Mouse (Mus musculus) NIH3T3 (cell line): ENCODE results near the gene Tmem219.

Experiments used
- DNase-seq: peaks from one replicate; pipeline ENCODE4 v3.0.0-alpha.2; 2012; ENCODE audit warnings: low read depth

Tmem219 gene

GRCm38 (mm10) chr7:126922624-126923060, at the start of gene Tmem219:
TSS of gene Tmem219 (minus strand) at chr7:126922917.
- peak; percentile 84 for DNase-seq

- no peak for DNase-seq
These were observed 44.6 kb upstream of the Tmem219 start for GRCm38 (mm10) chr7:126967361-126967760.

- DNase-seq: peak; percentile 18
These were observed 42.9 kb upstream of the Tmem219 start for GRCm38 (mm10) chr7:126965568-126965967.

- DNase-seq: peak; percentile 62
These were observed 41.0 kb upstream of the Tmem219 start for GRCm38 (mm10) chr7:126963548-126964286.

GRCm38 (mm10) chr7:126961965-126962364, 39.2 kb upstream of the Tmem219 start:
- DNase-seq: no peak

- DNase-seq: no peak
These were observed 38.4 kb upstream of the Tmem219 start for GRCm38 (mm10) chr7:126961095-126961494.

- no peak for DNase-seq
These were observed 37.1 kb upstream of the Tmem219 start for GRCm38 (mm10) chr7:126959780-126960179.

- DNase-seq: no peak
These were observed 32.4 kb upstream of the Tmem219 start for GRCm38 (mm10) chr7:126955125-126955524.

- no peak for DNase-seq
These were observed 29.9 kb upstream of the Tmem219 start for GRCm38 (mm10) chr7:126952646-126953045.

GRCm38 (mm10) chr7:126951741-126952140, 29.0 kb upstream of the Tmem219 start:
- no peak for DNase-seq

GRCm38 (mm10) chr7:126950647-126951615, 28.2 kb upstream of the Tmem219 start:
- no peak for DNase-seq

GRCm38 (mm10) chr7:126949793-126950646, 27.3 kb upstream of the Tmem219 start, which contains the start of gene Sez6l2:
TSS of gene Sez6l2 (plus strand) at chr7:126950563.
- peak; percentile 88 for DNase-seq

- DNase-seq: no peak
These were observed 26.7 kb upstream of the Tmem219 start, which contains the start of gene Asphd1 for GRCm38 (mm10) chr7:126949403-126949792. TSS of gene Asphd1 (minus strand) at chr7:126949582.

GRCm38 (mm10) chr7:126948626-126949025, 25.9 kb upstream of the Tmem219 start:
- no peak for DNase-seq

- peak; percentile 73 for DNase-seq
These were observed 23.8 kb upstream of the Tmem219 start for GRCm38 (mm10) chr7:126946530-126946929.

- DNase-seq: no peak
These were observed 19.1 kb upstream of the Tmem219 start for GRCm38 (mm10) chr7:126941801-126942200.

- no peak for DNase-seq
These were observed 18.5 kb upstream of the Tmem219 start for GRCm38 (mm10) chr7:126941171-126941570.

- no peak for DNase-seq
These were observed 9.9 kb upstream of the Tmem219 start for GRCm38 (mm10) chr7:126932652-126933051.

- DNase-seq: no peak
These were observed 6.3 kb upstream of the Tmem219 start for GRCm38 (mm10) chr7:126929046-126929445.

- peak; percentile 95 for DNase-seq
These were observed 5.8 kb upstream of the Tmem219 start, which contains the start of gene Kctd13 for GRCm38 (mm10) chr7:126928384-126929037. TSS of gene Kctd13 (plus strand) at chr7:126928879.

GRCm38 (mm10) chr7:126926299-126926698, 3.6 kb upstream of the Tmem219 start:
- no peak for DNase-seq
